Mouse (Mus musculus) cerebellum, postnatal 14 days (tissue): ENCODE measurements around the gene Zfand4.

Experiments
- DNase-seq, 2 experiments: peaks; one replicate each; pipeline ENCODE4 v3.0.0; 2021; ENCODE audit warnings: mixed read lengths in 2 of 2

The Zfand4 gene

DNA sequence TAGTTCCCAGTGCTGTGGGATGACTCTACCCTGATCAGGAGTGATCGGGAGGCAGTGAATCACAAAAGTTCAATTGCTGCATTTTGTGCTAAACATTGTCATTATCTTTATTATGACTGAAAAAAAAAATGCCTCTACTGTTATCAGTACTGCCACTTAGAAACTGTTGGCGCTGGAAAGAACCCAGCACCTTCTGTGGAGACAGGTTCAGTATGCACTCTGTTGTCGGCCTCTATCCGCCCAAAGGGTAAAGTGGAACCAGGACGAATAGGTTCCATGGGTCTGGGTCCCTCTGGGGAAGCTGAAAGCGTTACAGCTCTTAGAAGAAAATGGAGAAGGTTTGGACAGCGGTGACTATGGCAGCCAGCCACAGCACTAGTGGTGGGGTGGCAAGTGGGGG is 114.9 kb downstream of the Zfand4 start:
- DNase-seq, result no peak
